Mouse (Mus musculus): Measurements from ENCODE around the gene Dgkg. TPM values are rescaled to one million over a fixed set of nuclear protein-coding genes. Genes with fewer than 3 reads are reported as not detected.

The Dgkg gene
- polyA plus RNA-seq, 1 experiment: 2.3 TPM

GRCm38 (mm10) chr16:22497976-22498375 lies 159.0 kb downstream of the Dgkg start:
- TF ChIP-seq CTCF (IDR thresholded peaks at IDR 0.05; ENCODE audit: low read depth, low read length) (no peak), POLR2A (IDR thresholded peaks at IDR 0.05; ENCODE audit: borderline replicate concordance, low read depth, low read length) (no peak)
- H3K27ac ChIP-seq (ENCODE audit: insufficient read depth, low read depth, low read length): no peak overlapping the region
- peaks cover 8% of the 10 kb centered on the region; the same call in 1 of the 2 replicates for H3K4me1 ChIP-seq (ENCODE audit: control insufficient read depth, insufficient read depth, low read length)
- no peak overlapping the region for H3K4me3 ChIP-seq (ENCODE audit: insufficient read depth, low read length)

DNA sequence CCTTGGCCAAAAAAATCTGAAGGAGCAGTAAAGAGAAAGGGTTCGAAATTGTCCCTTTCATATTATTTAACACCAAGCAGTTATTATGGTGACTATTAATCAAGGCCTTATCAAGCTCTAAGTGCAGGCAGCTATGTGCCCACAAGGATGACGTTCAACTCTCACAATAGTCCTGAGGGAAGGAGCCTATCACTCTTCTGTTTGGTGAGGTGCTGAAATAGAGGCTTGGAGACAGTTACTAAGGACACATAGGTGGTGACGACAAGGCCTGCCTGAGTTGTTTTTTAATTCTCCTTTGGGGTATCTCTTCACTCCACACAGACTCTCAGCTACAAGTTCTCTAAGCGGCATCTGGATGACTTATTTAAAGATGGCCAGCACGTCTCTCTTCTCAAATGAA lies 161.8 kb downstream of the Dgkg start:
- Histone ChIP-seq H3K4me1 (ENCODE audit: control insufficient read depth, insufficient read depth, low read length) (peaks cover 8% of the 10 kb centered on the region; the same call in 1 of the 2 replicates), H3K4me3 (ENCODE audit: insufficient read depth, low read length) (no peak overlapping the region), H3K27ac (ENCODE audit: insufficient read depth, low read depth, low read length) (no peak overlapping the region)
- no peak for TF ChIP-seq POLR2A (IDR thresholded peaks at IDR 0.05; ENCODE audit: borderline replicate concordance, low read depth, low read length)
- TF ChIP-seq CTCF (IDR thresholded peaks at IDR 0.05; ENCODE audit: low read depth, low read length): no peak

- H3K4me3 ChIP-seq (ENCODE audit: insufficient read depth, low read length): no peak overlapping the region
- peaks cover 8% of the 10 kb centered on the region; the same call in 1 of the 2 replicates for H3K4me1 ChIP-seq (ENCODE audit: control insufficient read depth, insufficient read depth, low read length)
- H3K27ac ChIP-seq (ENCODE audit: insufficient read depth, low read depth, low read length): no peak overlapping the region
- TF ChIP-seq POLR2A (IDR thresholded peaks at IDR 0.05; ENCODE audit: borderline replicate concordance, low read depth, low read length): no peak
- no peak for TF ChIP-seq CTCF (IDR thresholded peaks at IDR 0.05; ENCODE audit: low read depth, low read length)
These were observed 162.2 kb downstream of the Dgkg start for GRCm38 (mm10) chr16:22494815-22495214.

DNA sequence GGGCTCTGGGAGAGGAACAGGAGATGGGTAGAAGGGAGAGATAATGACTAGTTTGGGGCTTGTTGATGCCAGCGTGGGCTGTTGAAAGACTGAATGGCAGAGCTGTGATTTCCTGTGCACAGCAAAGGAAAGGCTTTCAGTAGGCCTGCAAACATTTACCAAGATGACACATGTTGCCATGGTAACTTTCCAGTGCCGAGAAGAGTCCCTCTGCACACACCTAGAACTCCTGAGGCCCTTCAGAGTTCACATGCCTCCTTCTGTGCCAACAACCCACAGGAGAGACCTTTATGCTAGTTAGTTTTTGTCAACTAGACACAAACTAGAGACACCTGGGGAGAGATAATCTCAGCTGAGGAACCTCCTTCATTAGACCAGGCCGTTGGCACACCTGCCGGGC lies 163.6 kb downstream of the Dgkg start:
- Histone ChIP-seq H3K4me3 (ENCODE audit: insufficient read depth, low read length) (no peak overlapping the region), H3K4me1 (ENCODE audit: control insufficient read depth, insufficient read depth, low read length) (peaks cover 8% of the 10 kb centered on the region; the same call in 1 of the 2 replicates), H3K27ac (ENCODE audit: insufficient read depth, low read depth, low read length) (no peak overlapping the region)
- TF ChIP-seq POLR2A (IDR thresholded peaks at IDR 0.05; ENCODE audit: borderline replicate concordance, low read depth, low read length) (no peak), CTCF (IDR thresholded peaks at IDR 0.05; ENCODE audit: low read depth, low read length) (no peak)

GRCm38 (mm10) chr16:22491446-22492166 lies 165.4 kb downstream of the Dgkg start:
- Histone ChIP-seq H3K4me3 (ENCODE audit: insufficient read depth, low read length) (no peak overlapping the region), H3K4me1 (ENCODE audit: control insufficient read depth, insufficient read depth, low read length) (no peaks in the 10 kb centered on the region), H3K27ac (ENCODE audit: insufficient read depth, low read depth, low read length) (no peak overlapping the region)
- TF ChIP-seq CTCF (IDR thresholded peaks at IDR 0.05; ENCODE audit: low read depth, low read length) (no peak), POLR2A (IDR thresholded peaks at IDR 0.05; ENCODE audit: borderline replicate concordance, low read depth, low read length) (no peak)

GRCm38 (mm10) chr16:22483900-22484299 lies 173.1 kb downstream of the Dgkg start:
- Histone ChIP-seq H3K4me3 (ENCODE audit: insufficient read depth, low read length) (no peak overlapping the region), H3K4me1 (ENCODE audit: control insufficient read depth, insufficient read depth, low read length) (no peaks in the 10 kb centered on the region), H3K27ac (ENCODE audit: insufficient read depth, low read depth, low read length) (no peak overlapping the region)
- TF ChIP-seq CTCF (IDR thresholded peaks at IDR 0.05; ENCODE audit: low read depth, low read length) (no peak), POLR2A (IDR thresholded peaks at IDR 0.05; ENCODE audit: borderline replicate concordance, low read depth, low read length) (no peak)

- H3K27ac ChIP-seq (ENCODE audit: insufficient read depth, low read depth, low read length): no peak overlapping the region
- H3K4me3 ChIP-seq (ENCODE audit: insufficient read depth, low read length): no peak overlapping the region
- H3K4me1 ChIP-seq (ENCODE audit: control insufficient read depth, insufficient read depth, low read length): no peaks in the 10 kb centered on the region
- TF ChIP-seq CTCF (IDR thresholded peaks at IDR 0.05; ENCODE audit: low read depth, low read length) (no peak), POLR2A (IDR thresholded peaks at IDR 0.05; ENCODE audit: borderline replicate concordance, low read depth, low read length) (no peak)
These were observed 177.7 kb downstream of the Dgkg start for GRCm38 (mm10) chr16:22479322-22479721.

- H3K4me1 ChIP-seq (ENCODE audit: control insufficient read depth, insufficient read depth, low read length): peaks cover 10% of the 10 kb centered on the region
- no peak overlapping the region for H3K4me3 ChIP-seq (ENCODE audit: insufficient read depth, low read length)
- no peak overlapping the region for H3K27ac ChIP-seq (ENCODE audit: insufficient read depth, low read depth, low read length)
- TF ChIP-seq CTCF (IDR thresholded peaks at IDR 0.05; ENCODE audit: low read depth, low read length) (no peak), POLR2A (IDR thresholded peaks at IDR 0.05; ENCODE audit: borderline replicate concordance, low read depth, low read length) (no peak)
These were observed 185.3 kb downstream of the Dgkg start for GRCm38 (mm10) chr16:22471728-22472127.

DNA sequence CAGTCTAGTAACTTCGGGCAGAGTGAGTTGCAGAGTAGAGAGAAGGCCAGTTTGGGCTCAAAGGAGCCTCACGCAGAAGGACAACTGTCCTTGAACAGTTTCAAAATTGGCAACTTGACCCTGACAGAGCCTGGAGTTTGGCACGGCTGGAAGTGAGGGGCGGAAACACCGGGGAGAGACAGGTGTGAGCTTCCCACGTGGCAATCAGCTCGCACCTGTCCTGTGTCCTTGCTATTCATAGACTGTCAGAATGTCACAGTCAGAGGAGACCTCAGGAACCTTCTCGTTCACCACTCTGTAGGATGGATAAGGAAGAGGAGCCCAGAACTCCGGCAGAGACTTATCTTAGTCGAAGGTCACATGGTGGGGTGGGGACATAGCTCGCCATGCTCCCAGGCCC lies 187.6 kb downstream of the Dgkg start:
- Histone ChIP-seq H3K4me3 (ENCODE audit: insufficient read depth, low read length) (no peak overlapping the region), H3K4me1 (ENCODE audit: control insufficient read depth, insufficient read depth, low read length) (peaks cover 10% of the 10 kb centered on the region), H3K27ac (ENCODE audit: insufficient read depth, low read depth, low read length) (no peak overlapping the region)
- TF ChIP-seq POLR2A (IDR thresholded peaks at IDR 0.05; ENCODE audit: borderline replicate concordance, low read depth, low read length): no peak
- no peak for TF ChIP-seq CTCF (IDR thresholded peaks at IDR 0.05; ENCODE audit: low read depth, low read length)

GRCm38 (mm10) chr16:22467111-22467510 lies 189.9 kb downstream of the Dgkg start:
- no peak for TF ChIP-seq CTCF (IDR thresholded peaks at IDR 0.05; ENCODE audit: low read depth, low read length)
- no peak for TF ChIP-seq POLR2A (IDR thresholded peaks at IDR 0.05; ENCODE audit: borderline replicate concordance, low read depth, low read length)
- H3K4me3 ChIP-seq (ENCODE audit: insufficient read depth, low read length): no peak overlapping the region
- H3K27ac ChIP-seq (ENCODE audit: insufficient read depth, low read depth, low read length): no peak overlapping the region
- peaks cover 10% of the 10 kb centered on the region for H3K4me1 ChIP-seq (ENCODE audit: control insufficient read depth, insufficient read depth, low read length)
